Mouse (Mus musculus) adrenal gland, postnatal 36 days (tissue): ENCODE results near the gene Trpm6. TPM values are rescaled to one million over a fixed set of nuclear protein-coding genes. Genes with fewer than 3 reads are reported as not detected.
A peak's percentile ranks its signal among the peaks of the same experiment; 100 is the strongest.

ENCODE experiments used
- DNase-seq, 2 experiments: peaks; one replicate each; pipeline ENCODE4 v3.0.0; 2021; ENCODE audit warnings: mixed read lengths in 1 of 2
- long read RNA-seq, 2 experiments: library from polyadenylated mRNA; stranded (forward); transcript quantifications; one replicate each; pipeline ENCODE4 v2.0.0; 2021; ENCODE audit warnings: borderline sequencing depth in 2 of 2
- total RNA-seq, 2 experiments: library from RNA; stranded (reverse); gene quantifications; 2 replicates each; pipeline ENCODE4 v1.2.3; 2021

Gene Trpm6
- under 1 TPM in 1 of 2 experiments, not detected in 1; 0.13 TPM for total RNA-seq
- long read RNA-seq, experiment 1 = 0 reads
- long read RNA-seq, experiment 2 = 0 reads

GRCm38 (mm10) chr19:18749598-18750339 is at the start of gene Trpm6:
Trpm6 (plus strand) TSS chr19:18749983.
- peak; percentile 3 to 4 for DNase-seq

GRCm38 (mm10) chr19:18708101-18708500 is 41.7 kb upstream of the Trpm6 start:
- no peak for DNase-seq

- DNase-seq = no peak
Observed at GRCm38 (mm10) chr19:18710903-18711302, 38.9 kb upstream of the Trpm6 start.

GRCm38 (mm10) chr19:18711589-18711988 is 38.2 kb upstream of the Trpm6 start:
- no peak for DNase-seq

- DNase-seq = no peak
Observed at GRCm38 (mm10) chr19:18712153-18712865, 37.5 kb upstream of the Trpm6 start.

- DNase-seq = peak; percentile 98 to 99
Observed at GRCm38 (mm10) chr19:18712866-18713300, 36.9 kb upstream of the Trpm6 start, which contains the start of gene D030056L22Rik. D030056L22Rik (plus strand) TSS chr19:18713193.

- peak; percentile 58 to 67 for DNase-seq
Observed at GRCm38 (mm10) chr19:18713357-18713756, 36.4 kb upstream of the Trpm6 start.

- DNase-seq = peak; percentile 52 to 70
Observed at GRCm38 (mm10) chr19:18716374-18716773, 33.4 kb upstream of the Trpm6 start.

- no peak for DNase-seq
Observed at GRCm38 (mm10) chr19:18720337-18720736, 29.4 kb upstream of the Trpm6 start.

GRCm38 (mm10) chr19:18725186-18725585 is 24.6 kb upstream of the Trpm6 start:
- no peak for DNase-seq

- DNase-seq = no peak
Observed at GRCm38 (mm10) chr19:18730255-18730654, 19.5 kb upstream of the Trpm6 start.

- DNase-seq = no peak
Observed at GRCm38 (mm10) chr19:18731077-18731476, 18.7 kb upstream of the Trpm6 start.

GRCm38 (mm10) chr19:18735901-18736300 is 13.9 kb upstream of the Trpm6 start:
- no peak for DNase-seq

GRCm38 (mm10) chr19:18739146-18739545 is 10.6 kb upstream of the Trpm6 start:
- no peak for DNase-seq

GRCm38 (mm10) chr19:18743946-18744345 is 5.8 kb upstream of the Trpm6 start:
- no peak for DNase-seq

- no peak for DNase-seq
Observed at GRCm38 (mm10) chr19:18746576-18747340, 3.0 kb upstream of the Trpm6 start.

- no peak for DNase-seq
Observed at GRCm38 (mm10) chr19:18747379-18747778, 2.4 kb upstream of the Trpm6 start.

GRCm38 (mm10) chr19:18757191-18757590 is 7.4 kb downstream of the Trpm6 start:
- DNase-seq = no peak

- DNase-seq = no peak
Observed at GRCm38 (mm10) chr19:18757706-18758105, 7.9 kb downstream of the Trpm6 start.

GRCm38 (mm10) chr19:18758269-18758668 is 8.5 kb downstream of the Trpm6 start:
- DNase-seq = no peak

GRCm38 (mm10) chr19:18758916-18759315 is 9.1 kb downstream of the Trpm6 start:
- DNase-seq = peak in 1 of 2 experiments; percentile 1

GRCm38 (mm10) chr19:18766399-18766798 is 16.6 kb downstream of the Trpm6 start:
- no peak for DNase-seq
